Mouse (Mus musculus): ENCODE measurements around the gene Ift57.
A peak's percentile ranks its signal among the peaks of the same experiment; 100 is the strongest.

Gene Ift57

DNA sequence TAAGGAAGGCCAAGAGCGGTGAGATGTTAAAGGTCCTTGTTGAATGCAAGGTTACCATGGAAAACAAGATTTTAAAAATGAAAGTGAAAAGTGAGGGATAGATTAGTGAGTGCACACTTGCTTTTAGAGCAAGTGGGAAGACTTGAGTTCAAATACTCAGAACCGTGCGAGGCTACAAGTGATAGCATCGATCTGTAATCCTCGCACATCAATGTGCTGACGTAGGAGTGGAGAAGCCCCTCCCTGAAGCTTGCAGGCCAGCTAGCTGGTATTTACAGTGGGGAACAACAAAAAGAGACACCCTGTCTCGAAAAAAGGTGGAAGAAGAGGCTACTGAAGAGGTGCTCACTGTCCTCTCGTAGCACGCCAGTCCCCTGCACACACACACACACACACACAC lies 94.6 kb downstream of the Ift57 start:
- DNase-seq = no peak

GRCm38 (mm10) chr16:49796271-49796670 lies 97.2 kb downstream of the Ift57 start:
- DNase-seq = no peak

- no peak for DNase-seq
Measured at GRCm38 (mm10) chr16:49796954-49797353, 97.9 kb downstream of the Ift57 start.

- no peak for DNase-seq
Measured at GRCm38 (mm10) chr16:49798790-49799189, 99.8 kb downstream of the Ift57 start.

- DNase-seq = no peak
Measured at GRCm38 (mm10) chr16:49799597-49800561, 100.8 kb downstream of the Ift57 start, which contains the start of gene Cd47. TSS of gene Cd47 (plus strand) at chr16:49800533.

DNA sequence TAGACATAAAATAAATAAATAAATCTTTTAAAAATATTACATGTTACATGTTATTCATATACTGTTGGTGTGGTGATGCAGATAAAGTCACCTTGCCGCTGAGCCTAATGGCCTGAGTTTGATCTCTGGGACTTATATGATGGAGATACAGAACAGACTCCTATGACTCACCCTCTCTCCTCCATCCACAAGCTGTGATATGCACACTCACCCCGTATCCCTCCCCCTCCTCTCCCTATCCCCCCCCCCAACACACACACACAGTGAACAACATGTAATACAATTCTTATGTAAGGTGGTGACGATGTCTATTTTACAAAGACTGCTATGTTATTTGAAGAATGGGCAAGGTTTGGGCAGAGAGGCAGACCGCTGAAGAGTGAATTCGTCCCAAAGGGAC lies 102.0 kb downstream of the Ift57 start:
- no peak for DNase-seq

DNA sequence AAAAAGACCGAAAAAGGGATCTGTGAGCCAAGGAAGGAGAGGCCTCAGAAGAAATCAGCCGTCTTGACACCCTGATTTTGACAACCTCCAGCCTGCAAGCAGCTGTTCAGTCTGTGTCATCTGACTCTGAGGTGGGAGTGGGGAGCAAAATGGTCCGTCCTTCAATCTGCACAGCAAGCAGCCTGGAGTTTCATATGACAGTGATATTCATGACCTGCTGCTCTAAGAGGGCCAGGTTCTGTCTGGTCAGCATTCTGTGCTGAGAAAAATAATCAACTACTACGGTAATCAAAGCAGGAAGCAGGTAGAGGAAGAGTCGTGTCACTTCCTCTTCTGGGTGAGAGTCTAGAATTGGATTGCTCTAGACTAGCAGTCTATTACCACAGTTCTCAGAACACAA lies 102.4 kb downstream of the Ift57 start:
- DNase-seq = no peak

- DNase-seq = no peak
Measured at GRCm38 (mm10) chr16:49802993-49803392, 104.0 kb downstream of the Ift57 start.

GRCm38 (mm10) chr16:49803932-49804461 lies 105.0 kb downstream of the Ift57 start:
- peak; percentile 24 to 25 for DNase-seq

- DNase-seq = no peak
Measured at GRCm38 (mm10) chr16:49806920-49807319, 107.9 kb downstream of the Ift57 start.

DNA sequence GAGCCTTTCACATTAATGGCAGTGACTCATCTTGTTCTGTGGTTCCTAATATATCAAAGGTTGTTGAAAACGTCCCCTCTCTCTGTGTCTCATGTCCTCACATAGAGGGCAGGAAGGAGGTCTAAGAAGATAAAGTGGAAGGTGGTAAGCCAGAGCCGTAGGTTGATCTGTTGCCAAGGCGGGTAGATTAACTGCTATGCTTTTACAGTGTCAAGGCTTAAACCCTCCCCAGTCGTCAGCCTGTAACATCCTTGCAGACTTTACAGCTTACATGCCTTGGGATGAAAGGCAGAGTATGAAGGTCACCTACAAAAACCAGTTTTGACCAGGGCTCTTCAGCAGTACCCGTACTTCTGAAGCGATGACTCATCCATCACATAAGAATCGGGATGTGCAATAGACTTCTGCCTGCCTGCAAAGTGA lies 108.4 kb downstream of the Ift57 start:
- DNase-seq = peak in 1 of 2 experiments; percentile 12

DNA sequence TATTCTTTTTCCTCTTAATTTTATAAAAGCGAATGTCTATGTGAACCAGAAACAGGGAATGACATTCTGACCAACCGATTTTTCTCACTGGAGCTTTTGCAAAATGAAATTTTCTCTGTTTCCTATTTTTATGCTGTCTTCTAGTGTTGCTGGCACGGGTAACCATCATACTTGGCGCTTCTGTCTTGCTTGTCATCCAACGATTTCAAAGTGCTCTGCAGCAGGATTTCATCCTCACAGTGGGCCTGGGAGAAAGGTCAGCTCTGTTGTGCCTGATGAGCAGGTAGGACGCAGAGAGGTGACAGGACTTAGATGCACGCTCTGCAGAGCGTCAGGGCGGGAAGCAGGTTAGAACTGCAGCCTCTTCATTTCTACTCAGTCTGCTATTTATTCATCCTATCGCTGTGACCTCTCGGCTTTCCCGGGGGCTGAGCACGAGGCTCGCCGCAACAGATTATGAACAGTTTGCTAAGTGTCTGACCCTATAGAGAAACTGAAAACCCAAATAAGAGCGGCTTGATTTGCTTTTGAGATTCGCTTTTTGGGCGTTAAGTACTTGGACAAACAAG lies 108.9 kb downstream of the Ift57 start:
- peak; percentile 33 to 44 for DNase-seq

DNA sequence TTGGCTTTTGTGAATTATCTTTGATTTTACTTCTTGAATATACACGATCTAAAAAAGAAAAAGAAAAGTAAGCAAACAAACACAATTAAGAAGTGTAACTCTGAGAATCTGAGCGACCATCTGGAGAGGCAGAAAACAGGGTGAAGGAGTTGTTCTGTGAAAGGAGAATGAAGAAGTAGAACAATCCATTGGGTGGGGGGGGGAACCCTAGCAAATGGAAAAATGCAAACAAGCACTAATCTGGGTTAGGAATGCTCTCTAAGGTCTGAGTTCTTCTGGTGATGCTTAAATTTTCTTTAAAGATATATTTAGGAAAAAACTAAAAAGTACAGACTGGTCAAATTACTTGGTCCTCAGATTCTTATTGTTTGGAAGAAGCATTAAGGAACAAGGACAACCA lies 112.9 kb downstream of the Ift57 start:
- DNase-seq = no peak

GRCm38 (mm10) chr16:49812821-49813616 lies 114.0 kb downstream of the Ift57 start:
- peak in 1 of 2 experiments; percentile 13 for DNase-seq

GRCm38 (mm10) chr16:49814419-49814818 lies 115.4 kb downstream of the Ift57 start:
- DNase-seq = no peak
